Mouse (Mus musculus): ENCODE data around the gene Wnt11. TPM values are rescaled to one million over a fixed set of nuclear protein-coding genes. Genes with fewer than 3 reads are reported as not detected.
A peak's percentile ranks its signal among the peaks of the same experiment; 100 is the strongest.

Wnt11 gene
- polyA plus RNA-seq, 1 experiment from 2014 or later = 44.4 TPM

DNA sequence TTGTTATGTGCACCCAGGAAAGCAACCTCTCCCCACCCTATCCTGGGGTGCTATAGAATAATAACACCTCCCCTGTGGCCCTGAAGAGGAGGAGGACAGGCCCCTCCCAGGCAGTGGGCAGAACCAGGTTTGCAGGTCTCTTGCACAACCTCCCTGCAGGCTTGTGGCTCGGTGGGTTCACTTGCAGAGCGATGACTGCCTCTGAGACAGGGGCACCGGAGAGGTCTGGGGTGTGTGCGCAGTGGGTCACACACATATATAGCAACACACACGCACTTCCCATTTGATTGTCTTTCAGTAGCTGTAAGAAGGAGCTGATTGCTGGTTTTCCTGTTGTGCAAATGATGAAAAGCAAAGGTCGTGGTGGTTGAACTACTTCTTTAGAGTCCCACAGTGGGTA, 3.6 kb upstream of the Wnt11 start:
- Histone ChIP-seq H3K4me2 (no peak overlapping the region), H3K9me3 (no peaks in the 10 kb centered on the region), H3K27ac (no peak overlapping the region), H3K36me3 (no peaks in the 10 kb centered on the region), H3K9ac (replicated peaks) (no peak overlapping the region), H3K4me3 (replicated peaks) (no peak overlapping the region), H3K4me1 (replicated peaks) (peaks cover 42% of the 10 kb centered on the region), H3K27me3 (peaks cover 68% of the 10 kb centered on the region)
- 76% methylated on average over 6 of the region's 6 CpGs for WGBS
- ATAC-seq (ENCODE audit: insufficient number of reproducible peaks, insufficient read depth, low FRiP score, low TSS enrichment, low read depth) = no peak

DNA sequence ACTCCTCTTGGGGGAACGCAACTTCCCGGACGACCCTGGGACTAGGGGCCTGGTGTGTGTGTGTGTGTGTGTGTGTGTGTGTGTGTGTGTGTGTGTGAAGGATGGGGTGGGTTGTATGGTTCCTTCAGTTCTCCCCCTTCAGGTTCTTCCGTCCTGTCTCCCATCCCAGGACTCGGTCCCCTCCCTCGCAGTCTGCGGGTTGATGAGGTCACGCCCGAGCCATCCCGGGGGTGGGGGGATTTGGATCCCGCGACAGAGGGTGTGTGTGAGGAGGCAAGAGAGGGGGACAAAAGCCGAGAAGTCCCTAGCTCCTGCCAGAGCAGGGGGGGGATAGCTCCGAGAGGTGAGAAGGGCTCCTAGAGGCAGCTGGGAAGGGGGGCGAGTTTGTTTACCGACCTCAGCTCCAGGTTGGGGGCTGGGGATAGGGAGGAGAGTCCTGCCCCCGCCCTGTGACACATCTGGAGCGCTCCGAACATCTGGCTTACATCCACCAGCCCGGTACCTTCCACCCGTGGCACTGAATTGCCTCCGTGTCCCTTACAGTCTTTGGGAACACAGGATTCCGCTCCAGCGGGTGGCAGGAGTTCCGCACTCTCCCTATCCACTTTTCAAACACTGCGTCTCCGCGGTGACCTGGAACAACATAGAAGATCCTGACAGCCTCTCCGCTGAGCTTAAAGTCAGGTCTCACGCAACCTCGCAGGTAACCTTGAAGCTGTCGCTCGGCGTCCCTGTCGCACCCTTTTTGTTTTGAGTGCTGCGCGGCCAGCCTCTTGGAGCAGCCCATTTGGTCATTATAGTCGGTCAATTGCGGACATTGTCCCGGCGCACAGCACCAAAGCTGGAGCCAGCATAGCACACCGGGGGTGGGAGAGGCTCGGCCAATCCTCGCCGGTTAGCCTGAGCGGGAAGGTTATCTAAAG, 868 bp downstream of the Wnt11 start:
- Histone ChIP-seq H3K4me2 (peak overlapping the region; percentile 96), H3K9me3 (no peaks in the 10 kb centered on the region), H3K4me1 (replicated peaks) (peaks cover 55% of the 10 kb centered on the region), H3K27ac (peak overlapping the region; percentile 81), H3K9ac (replicated peaks) (peak overlapping the region; percentile 81), H3K4me3 (replicated peaks) (peak overlapping the region; percentile 71), H3K27me3 (peaks cover 99% of the 10 kb centered on the region), H3K36me3 (no peaks in the 10 kb centered on the region)
- under 1% methylated on average over 45 of the region's 46 CpGs for WGBS
- no peak for ATAC-seq (ENCODE audit: insufficient number of reproducible peaks, insufficient read depth, low FRiP score, low TSS enrichment, low read depth)

DNA sequence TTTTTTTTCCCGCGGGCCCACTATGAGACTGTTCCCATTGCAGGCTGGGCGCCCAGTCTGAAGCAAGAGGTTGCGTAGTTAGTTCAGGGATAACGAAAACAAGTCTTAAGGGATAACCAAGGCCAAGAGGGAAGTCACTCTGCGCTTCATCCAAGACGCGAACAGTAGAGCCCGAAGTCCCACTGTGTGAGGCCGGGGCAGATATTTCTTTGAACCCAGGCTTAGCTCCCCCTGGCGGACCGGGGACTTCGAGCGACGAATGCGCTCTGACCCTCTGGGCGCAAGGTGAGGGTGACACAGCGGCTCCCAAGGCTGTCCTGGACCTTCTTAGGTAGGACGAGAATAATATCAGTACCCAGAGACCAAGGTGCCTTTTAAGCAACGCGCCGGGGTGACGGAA, 1.7 kb downstream of the Wnt11 start:
- no peaks in the 10 kb centered on the region for H3K9me3 ChIP-seq
- WGBS = under 1% methylated on average over 23 of the region's 23 CpGs
- peaks cover 64% of the 10 kb centered on the region for H3K4me1 ChIP-seq (replicated peaks)
- no peak for ATAC-seq (ENCODE audit: insufficient number of reproducible peaks, insufficient read depth, low FRiP score, low TSS enrichment, low read depth)
- H3K9ac ChIP-seq (replicated peaks) = peak overlapping the region; percentile 81
- peak overlapping the region; percentile 96 for H3K4me2 ChIP-seq
- peak overlapping the region; percentile 81 for H3K27ac ChIP-seq
- peak overlapping the region; percentile 71 for H3K4me3 ChIP-seq (replicated peaks)
- H3K27me3 ChIP-seq = peaks cover 99% of the 10 kb centered on the region
- H3K36me3 ChIP-seq = no peaks in the 10 kb centered on the region

DNA sequence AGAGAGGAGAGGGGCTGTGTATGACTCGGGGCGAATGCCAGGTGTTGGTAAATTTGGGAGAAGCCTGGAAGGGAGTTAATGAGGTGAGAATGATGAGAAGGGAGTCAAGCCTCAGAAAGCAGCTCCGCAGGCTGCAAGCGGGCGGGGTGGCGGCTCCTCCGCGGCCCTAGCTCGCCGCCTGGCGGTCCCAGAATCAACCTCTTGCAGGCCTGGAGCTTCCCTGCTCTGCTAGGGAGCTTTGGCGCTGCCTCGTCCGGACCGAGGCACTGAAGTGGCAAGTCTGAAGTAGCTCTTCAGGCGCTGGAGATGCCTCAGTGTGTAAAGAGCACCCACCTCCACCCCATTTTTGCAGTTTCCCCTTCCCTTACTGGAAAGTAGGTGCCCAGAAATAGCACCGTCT, 3.0 kb downstream of the Wnt11 start:
- ATAC-seq (ENCODE audit: insufficient number of reproducible peaks, insufficient read depth, low FRiP score, low TSS enrichment, low read depth) = peak; percentile 34; the same call in 1 of the 2 replicates
- Histone ChIP-seq H3K9me3 (no peaks in the 10 kb centered on the region), H3K4me1 (replicated peaks) (peaks cover 77% of the 10 kb centered on the region), H3K36me3 (no peaks in the 10 kb centered on the region), H3K4me2 (peak overlapping the region; percentile 96), H3K27me3 (peaks cover 99% of the 10 kb centered on the region), H3K4me3 (replicated peaks) (peak overlapping the region; percentile 71), H3K9ac (replicated peaks) (peak overlapping the region; percentile 81), H3K27ac (peak overlapping the region; percentile 81)
- WGBS = under 1% methylated on average over 17 of the region's 17 CpGs

DNA sequence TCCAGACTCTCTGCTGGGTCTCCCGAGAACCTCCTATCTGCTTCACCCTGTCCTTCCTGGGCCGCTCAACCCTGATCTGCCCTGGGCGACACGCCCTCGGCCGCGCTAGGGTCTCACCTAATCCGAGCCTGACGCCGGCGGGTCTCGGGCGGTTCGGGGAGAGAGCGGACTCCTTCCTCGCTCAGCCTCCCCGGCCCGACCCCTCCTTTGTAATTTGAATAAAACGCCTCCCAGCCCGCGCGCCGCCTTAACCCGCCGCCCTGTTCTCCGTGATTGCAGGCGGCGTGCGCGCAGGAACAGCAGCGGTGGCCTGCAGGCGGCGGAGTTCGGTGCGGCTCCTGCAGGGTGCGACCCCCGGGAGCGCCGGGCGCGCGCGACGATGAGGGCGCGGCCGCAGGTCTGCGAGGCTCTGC, 3.8 kb downstream of the Wnt11 start:
- Histone ChIP-seq H3K27ac (peak overlapping the region; percentile 26), H3K27me3 (peaks cover 96% of the 10 kb centered on the region), H3K4me3 (replicated peaks) (peak overlapping the region; percentile 71), H3K4me1 (replicated peaks) (peaks cover 85% of the 10 kb centered on the region), H3K36me3 (no peaks in the 10 kb centered on the region), H3K4me2 (peak overlapping the region; percentile 96), H3K9me3 (no peaks in the 10 kb centered on the region), H3K9ac (replicated peaks) (peak overlapping the region; percentile 61)
- peak; percentile 36; the same call in 1 of the 2 replicates for ATAC-seq (ENCODE audit: insufficient number of reproducible peaks, insufficient read depth, low FRiP score, low TSS enrichment, low read depth)
- WGBS = under 1% methylated on average over 48 of the region's 48 CpGs

DNA sequence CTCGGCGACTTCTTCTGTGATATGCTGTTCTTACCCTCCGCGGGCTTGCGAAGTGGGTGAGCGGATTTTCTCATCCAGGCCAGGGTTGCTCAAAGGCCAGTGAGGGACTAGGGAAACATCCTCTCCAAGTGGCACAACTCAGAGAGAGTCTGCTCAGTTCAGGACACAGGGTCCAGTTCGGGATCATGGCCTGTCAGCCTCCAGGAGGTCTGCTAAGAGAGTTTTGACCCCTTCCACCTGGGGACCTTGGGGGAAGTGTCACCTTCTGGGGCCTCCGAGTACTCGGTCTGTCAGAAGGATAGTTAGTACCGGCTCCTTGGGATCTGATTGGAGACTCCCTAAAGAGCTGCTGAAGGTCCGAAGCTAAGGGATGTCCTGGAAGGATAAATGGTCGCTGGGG, 4.4 kb downstream of the Wnt11 start:
- peaks cover 89% of the 10 kb centered on the region for H3K4me1 ChIP-seq (replicated peaks)
- 3% methylated on average over 12 of the region's 12 CpGs for WGBS
- ATAC-seq (ENCODE audit: insufficient number of reproducible peaks, insufficient read depth, low FRiP score, low TSS enrichment, low read depth) = no peak
- H3K4me2 ChIP-seq = peak overlapping the region; percentile 96
- H3K36me3 ChIP-seq = no peaks in the 10 kb centered on the region; the same call in 1 of the 2 replicates
- H3K27me3 ChIP-seq = peaks cover 97% of the 10 kb centered on the region
- peak overlapping the region; percentile 61 for H3K9ac ChIP-seq (replicated peaks)
- peak overlapping the region; percentile 71 for H3K4me3 ChIP-seq (replicated peaks)
- H3K9me3 ChIP-seq = no peaks in the 10 kb centered on the region
- 0 out of 2 replicates have a peak overlapping the region, but pooled peaks have one; percentile 26 for H3K27ac ChIP-seq

DNA sequence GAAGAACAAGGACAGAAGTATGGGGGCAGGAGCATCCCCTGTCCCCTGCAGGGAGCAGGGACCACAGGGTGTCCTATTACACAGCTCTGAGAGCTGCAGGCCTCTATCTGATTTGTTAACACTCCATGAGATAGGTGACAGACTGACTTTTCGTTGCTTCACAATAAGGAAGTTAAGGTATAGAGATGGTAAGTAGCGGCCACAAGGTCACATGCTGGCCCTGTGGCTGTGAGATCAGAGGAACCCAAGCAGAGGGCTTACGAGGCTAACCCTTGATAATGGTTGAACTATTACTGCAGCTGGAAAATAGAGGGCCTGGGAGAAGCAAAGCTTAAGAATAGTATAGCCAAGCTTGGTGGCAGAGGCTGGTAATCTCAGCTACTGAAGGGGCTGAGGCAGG, 5.9 kb downstream of the Wnt11 start:
- H3K27me3 ChIP-seq = peaks cover 90% of the 10 kb centered on the region
- WGBS = 23% methylated on average over 3 of the region's 3 CpGs
- no peak overlapping the region for H3K27ac ChIP-seq
- no peak overlapping the region; the same call in 1 of the 2 replicates for H3K9ac ChIP-seq (replicated peaks)
- no peaks in the 10 kb centered on the region for H3K9me3 ChIP-seq
- H3K4me1 ChIP-seq (replicated peaks) = peaks cover 88% of the 10 kb centered on the region
- peak overlapping the region; percentile 96 for H3K4me2 ChIP-seq
- peak overlapping the region; percentile 71 for H3K4me3 ChIP-seq (replicated peaks)
- H3K36me3 ChIP-seq = no peaks in the 10 kb centered on the region; the same call in 1 of the 2 replicates
- ATAC-seq (ENCODE audit: insufficient number of reproducible peaks, insufficient read depth, low FRiP score, low TSS enrichment, low read depth) = no peak

DNA sequence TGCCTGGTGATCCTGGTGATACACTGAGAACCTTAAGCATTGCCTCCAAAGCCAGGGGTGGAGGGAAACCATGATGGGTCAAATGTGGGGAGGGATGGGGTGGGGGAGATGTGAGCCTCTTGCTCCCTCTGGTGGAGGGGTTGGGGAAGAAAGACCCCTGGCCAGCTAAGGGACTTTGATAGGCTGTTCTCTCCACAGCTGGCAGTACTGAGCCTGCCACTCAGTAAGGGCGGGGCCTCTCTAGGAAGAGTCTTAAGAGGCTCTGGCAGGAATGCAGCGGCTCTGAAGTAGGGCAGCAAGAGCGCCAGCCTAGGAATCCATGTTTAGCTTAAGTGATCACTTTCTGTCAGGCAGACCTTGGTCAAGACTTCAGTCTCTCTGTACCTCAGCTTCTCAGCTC, 6.9 kb downstream of the Wnt11 start:
- Histone ChIP-seq H3K9me3 (no peaks in the 10 kb centered on the region), H3K27me3 (peaks cover 89% of the 10 kb centered on the region), H3K27ac (no peak overlapping the region), H3K36me3 (peaks cover 8% of the 10 kb centered on the region; the same call in 1 of the 2 replicates), H3K9ac (replicated peaks) (no peak overlapping the region), H3K4me2 (peak overlapping the region; percentile 96), H3K4me3 (replicated peaks) (peak overlapping the region; percentile 71; the same call in 1 of the 2 replicates), H3K4me1 (replicated peaks) (peaks cover 90% of the 10 kb centered on the region)
- ATAC-seq (ENCODE audit: insufficient number of reproducible peaks, insufficient read depth, low FRiP score, low TSS enrichment, low read depth) = no peak
- 27% methylated on average over 3 of the region's 3 CpGs for WGBS

DNA sequence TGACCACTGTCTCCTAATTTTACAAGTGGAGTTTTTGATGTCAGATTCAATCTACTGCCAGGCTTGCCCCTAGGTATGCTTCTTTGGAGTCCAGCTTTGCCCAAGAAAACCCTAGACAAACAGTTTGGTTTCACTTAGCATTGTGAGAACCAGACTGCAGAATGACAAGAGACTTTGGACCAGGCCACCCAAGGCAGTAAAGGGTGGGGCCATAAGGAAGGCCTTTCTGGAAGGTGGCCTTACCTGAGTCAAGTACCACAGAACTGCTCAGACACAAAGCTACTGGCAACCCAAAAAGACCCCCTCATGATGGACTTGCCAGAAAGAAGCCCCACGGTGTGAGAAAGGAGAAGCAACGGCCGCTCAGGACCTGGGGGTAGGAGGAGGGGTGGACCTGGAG, 8.1 kb downstream of the Wnt11 start:
- ATAC-seq (ENCODE audit: insufficient number of reproducible peaks, insufficient read depth, low FRiP score, low TSS enrichment, low read depth) = no peak
- Histone ChIP-seq H3K27me3 (peaks cover 89% of the 10 kb centered on the region), H3K36me3 (peaks cover 20% of the 10 kb centered on the region), H3K4me1 (replicated peaks) (peaks cover 85% of the 10 kb centered on the region), H3K4me3 (replicated peaks) (no peak overlapping the region), H3K9ac (replicated peaks) (no peak overlapping the region), H3K4me2 (no peak overlapping the region), H3K27ac (no peak overlapping the region), H3K9me3 (no peaks in the 10 kb centered on the region)
- WGBS = 80% methylated on average over 3 of the region's 3 CpGs

DNA sequence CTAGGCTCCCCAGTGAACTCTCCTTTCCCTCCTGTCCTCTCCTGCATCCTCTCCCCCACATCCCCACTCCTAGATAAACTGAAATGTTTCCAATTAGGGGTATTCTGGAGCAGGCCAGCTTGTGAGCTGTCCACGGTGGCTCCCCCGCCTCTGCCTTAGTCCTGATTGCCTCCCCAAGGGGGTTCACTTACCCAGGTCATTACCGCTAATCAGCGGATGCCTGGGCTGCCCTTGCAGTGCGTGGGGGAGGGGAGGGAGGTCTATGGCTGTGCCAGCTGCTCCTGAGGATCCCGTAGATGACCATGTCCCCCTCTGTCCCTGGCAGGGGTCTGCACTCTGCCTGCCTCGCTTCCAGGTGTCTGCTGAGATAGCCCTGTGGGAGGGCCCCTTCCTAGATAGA, 8.7 kb downstream of the Wnt11 start:
- H3K4me2 ChIP-seq = peak overlapping the region; percentile 26; the same call in 1 of the 2 replicates
- no peaks in the 10 kb centered on the region for H3K9me3 ChIP-seq
- no peak overlapping the region for H3K4me3 ChIP-seq (replicated peaks)
- 6% methylated on average over 7 of the region's 7 CpGs for WGBS
- H3K27ac ChIP-seq = peak overlapping the region; percentile 8; the same call in 1 of the 2 replicates
- ATAC-seq (ENCODE audit: insufficient number of reproducible peaks, insufficient read depth, low FRiP score, low TSS enrichment, low read depth) = no peak
- H3K9ac ChIP-seq (replicated peaks) = 0 out of 2 replicates have a peak overlapping the region, but pooled peaks have one; percentile 23
- H3K36me3 ChIP-seq = peaks cover 27% of the 10 kb centered on the region
- peaks cover 82% of the 10 kb centered on the region for H3K4me1 ChIP-seq (replicated peaks)
- H3K27me3 ChIP-seq = peaks cover 89% of the 10 kb centered on the region

DNA sequence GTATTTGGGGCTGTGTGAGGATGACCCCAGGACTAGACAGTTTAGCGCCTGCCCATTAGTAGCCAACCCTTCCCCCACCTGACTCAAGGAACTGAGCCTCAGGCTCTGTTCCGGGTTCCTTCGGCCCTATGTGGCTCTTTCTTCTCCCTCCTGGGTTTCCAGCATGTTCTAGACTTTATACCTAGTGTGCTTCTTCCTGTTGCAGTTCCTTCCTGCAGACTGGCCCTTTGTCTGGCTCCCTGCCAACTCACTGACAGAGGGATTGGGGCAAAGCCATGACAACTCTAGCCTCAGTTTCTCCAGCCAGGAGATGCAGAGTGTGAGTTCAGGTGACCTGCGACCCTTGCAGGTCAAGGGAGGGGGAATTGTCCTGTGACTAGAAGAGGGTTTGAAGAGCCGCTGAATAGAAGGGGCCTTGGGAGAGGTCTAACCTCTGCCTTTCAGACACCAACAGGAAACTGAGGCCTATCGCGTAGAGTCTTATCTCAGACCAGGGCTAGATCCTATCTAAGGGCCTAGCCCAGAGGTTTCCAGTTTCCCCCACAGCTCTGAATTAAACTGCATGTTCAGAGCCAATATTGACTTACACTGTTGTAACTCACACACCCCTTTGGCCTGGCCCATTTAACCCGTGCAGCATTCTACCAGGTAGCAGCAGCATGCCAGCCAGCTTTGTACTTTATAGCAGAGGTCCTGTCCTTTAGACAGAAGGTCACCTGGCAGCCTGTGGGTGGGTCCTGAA, 14.2 kb downstream of the Wnt11 start:
- no peaks in the 10 kb centered on the region for H3K9me3 ChIP-seq
- 91% methylated on average over 8 of the region's 8 CpGs for WGBS
- no peak overlapping the region; the same call in 1 of the 2 replicates for H3K27ac ChIP-seq
- no peak overlapping the region for H3K4me3 ChIP-seq (replicated peaks)
- no peak overlapping the region for H3K9ac ChIP-seq (replicated peaks)
- peaks cover 50% of the 10 kb centered on the region for H3K4me1 ChIP-seq (replicated peaks)
- ATAC-seq (ENCODE audit: insufficient number of reproducible peaks, insufficient read depth, low FRiP score, low TSS enrichment, low read depth) = no peak
- H3K4me2 ChIP-seq = no peak overlapping the region
- peaks cover 60% of the 10 kb centered on the region for H3K27me3 ChIP-seq
- peaks cover 76% of the 10 kb centered on the region for H3K36me3 ChIP-seq
